Mouse (Mus musculus) forebrain, postnatal 0 days (tissue): Measurements from ENCODE around the gene Fam71e1. TPM values are rescaled to one million over a fixed set of nuclear protein-coding genes. Genes with fewer than 3 reads are reported as not detected.

Experiments used
- ATAC-seq: fragments of 200-750 bp; cut with Nextera tagmentation; 2 replicates; pipeline ENCODE4 v1.8.0; 2017; ENCODE audit warnings: mild to moderate bottlenecking, moderate library complexity
- DNase-seq: peaks from one replicate; pipeline ENCODE4 v3.0.0-alpha.2; 2015
- H3K27ac ChIP-seq: fragments of 300-500 bp; sonication (generic); 2 replicates; pipeline ENCODE4 v1.5.1; 2014; ENCODE audit warnings: low read depth, mild to moderate bottlenecking, antibody characterized with exemption, low read length, moderate library complexity, mixed read lengths
- H3K27me3 ChIP-seq: fragments of 300-500 bp; sonication (generic); 2 replicates; pipeline ENCODE4 v1.6.1; 2014; ENCODE audit warnings: mild to moderate bottlenecking, low read length, mixed read lengths; ENCODE audit not compliant: insufficient read depth
- H3K36me3 ChIP-seq: fragments of 300-500 bp; sonication (generic); 2 replicates; pipeline ENCODE4 v1.6.1; 2014; ENCODE audit warnings: mild to moderate bottlenecking, moderate library complexity; ENCODE audit not compliant: insufficient read depth
- H3K4me1 ChIP-seq: fragments of 300-500 bp; sonication (generic); 2 replicates; pipeline ENCODE4 v1.6.1; 2014; ENCODE audit warnings: antibody characterized with exemption; ENCODE audit not compliant: insufficient read depth
- H3K4me2 ChIP-seq: fragments of 300-500 bp; sonication (generic); 2 replicates; pipeline ENCODE4 v1.6.1; 2014; ENCODE audit warnings: low read depth, mild to moderate bottlenecking, moderate library complexity
- H3K4me3 ChIP-seq: fragments of 300-500 bp; sonication (generic); 2 replicates; pipeline ENCODE4 v1.5.1; 2014; ENCODE audit warnings: low read depth, low read length, mixed read lengths
- H3K9ac ChIP-seq: fragments of 300-500 bp; sonication (generic); 2 replicates; pipeline ENCODE4 v1.6.1; 2014; ENCODE audit warnings: mild to moderate bottlenecking
- H3K9me3 ChIP-seq: fragments of 300-500 bp; sonication (generic); 2 replicates; pipeline ENCODE4 v1.6.1; 2016; ENCODE audit warnings: low read length
- CTCF ChIP-seq: sonication (generic); IDR thresholded peaks from 2 replicates; pipeline ENCODE4 v1.5.1; 2016; ENCODE audit warnings: antibody characterized with exemption, control low read depth, low read depth
- WGBS: fragments of 180-500 bp; shearing (Covaris S2); extraction: QIAGEN DNeasy Blood & Tissue Kit; methylation state at CpG from one replicate; pipeline ENCODE4 v1.1.7; 2014; 5-methylcytosine and 5-hydroxymethylcytosine counted together
- polyA plus RNA-seq: library from polyadenylated mRNA; unstranded; fragments of >200 nt; fragmentation: Nextera tagmentation; extraction: Ambion mirVana; gene quantifications from 2 replicates; pipeline ENCODE4 v1.2.1, GENCODE M21; 2015
- total RNA-seq: library from RNA; depleted of rRNA; stranded (reverse); fragments of >200 nt; gene quantifications from 2 replicates; pipeline ENCODE4 v1.2.3, GENCODE M21; 2014

Fam71e1 gene
- total and polyA plus RNA-seq, 2 experiments from 2014 or later, result 21.1 to 27.2 TPM

GRCm38 (mm10) chr7:44492166-44492826 is 4.1 kb upstream of the Fam71e1 start:
- no peaks in the 10 kb centered on the region for H3K9me3 ChIP-seq
- H3K9ac ChIP-seq, result no peak overlapping the region
- H3K4me1 ChIP-seq, result peaks cover 13% of the 10 kb centered on the region
- no peak for TF ChIP-seq CTCF
- no peak overlapping the region for H3K4me2 ChIP-seq
- H3K36me3 ChIP-seq, result peaks cover 45% of the 10 kb centered on the region
- H3K27ac ChIP-seq, result no peak overlapping the region
- WGBS, result 94% methylated on average over 21 of the region's 21 CpGs
- no peak overlapping the region for H3K4me3 ChIP-seq
- no peaks in the 10 kb centered on the region for H3K27me3 ChIP-seq
- DNase-seq (no peak), ATAC-seq (no peak)

- Histone ChIP-seq H3K9ac (0 out of 2 replicates have a peak overlapping the region, but pooled peaks have one; percentile 98), H3K4me1 (peaks cover 17% of the 10 kb centered on the region), H3K27ac (no peak overlapping the region), H3K4me2 (no peak overlapping the region), H3K36me3 (peaks cover 36% of the 10 kb centered on the region), H3K9me3 (no peaks in the 10 kb centered on the region), H3K27me3 (no peaks in the 10 kb centered on the region), H3K4me3 (no peak overlapping the region)
- TF ChIP-seq CTCF, result no peak
- DNase-seq (no peak), ATAC-seq (no peak)
- 93% methylated on average over 12 of the region's 12 CpGs for WGBS
Observed at GRCm38 (mm10) chr7:44494681-44495080, 1.7 kb upstream of the Fam71e1 start.

- H3K9ac ChIP-seq, result peak overlapping the region; percentile 98
Observed at GRCm38 (mm10) chr7:44495086-44495485, 1.3 kb upstream of the Fam71e1 start.

GRCm38 (mm10) chr7:44496771-44497109 is 359 bp downstream of the Fam71e1 start:
- no peaks in the 10 kb centered on the region for H3K27me3 ChIP-seq
- no peak for ATAC-seq
- peak overlapping the region; percentile 99 for H3K27ac ChIP-seq
- peak overlapping the region; percentile 70 for H3K4me2 ChIP-seq
- H3K9ac ChIP-seq, result peak overlapping the region; percentile 98
- H3K4me3 ChIP-seq, result peak overlapping the region; percentile 88
- peaks cover 17% of the 10 kb centered on the region for H3K4me1 ChIP-seq
- H3K36me3 ChIP-seq, result peaks cover 16% of the 10 kb centered on the region
- no peaks in the 10 kb centered on the region for H3K9me3 ChIP-seq
- no peak for DNase-seq
- TF ChIP-seq CTCF, result peak; percentile 30
- under 1% methylated on average over 26 of the region's 26 CpGs for WGBS

More at GRCm38 (mm10) chr7:44495086-44495485, 1.3 kb upstream of the Fam71e1 start:
- DNase-seq, result no peak
- Histone ChIP-seq H3K27ac (no peak overlapping the region), H3K9me3 (no peaks in the 10 kb centered on the region), H3K27me3 (no peaks in the 10 kb centered on the region), H3K4me3 (peak overlapping the region; percentile 88), H3K4me2 (peak overlapping the region; percentile 70), H3K36me3 (peaks cover 32% of the 10 kb centered on the region), H3K4me1 (peaks cover 17% of the 10 kb centered on the region)
- ATAC-seq, result no peak
- WGBS, result 67% methylated on average over 7 of the region's 7 CpGs
- TF ChIP-seq CTCF, result no peak

GRCm38 (mm10) chr7:44497361-44498055 is 1.1 kb downstream of the Fam71e1 start:
- Histone ChIP-seq H3K36me3 (peaks cover 9% of the 10 kb centered on the region), H3K9me3 (no peaks in the 10 kb centered on the region), H3K27me3 (no peaks in the 10 kb centered on the region), H3K27ac (peak overlapping the region; percentile 99), H3K4me1 (peaks cover 17% of the 10 kb centered on the region), H3K4me3 (peak overlapping the region; percentile 88), H3K4me2 (peak overlapping the region; percentile 70), H3K9ac (peak overlapping the region; percentile 98)
- DNase-seq (no peak), ATAC-seq (no peak)
- WGBS, result 83% methylated on average over 10 of the region's 10 CpGs
- no peak for TF ChIP-seq CTCF

GRCm38 (mm10) chr7:44498922-44499321 is 2.5 kb downstream of the Fam71e1 start:
- no peak for ATAC-seq
- TF ChIP-seq CTCF, result no peak
- no peak overlapping the region for H3K9ac ChIP-seq

GRCm38 (mm10) chr7:44500046-44500445 is 3.7 kb downstream of the Fam71e1 start:
- no peak for ATAC-seq
- no peak for DNase-seq
- Histone ChIP-seq H3K4me3 (no peak overlapping the region), H3K9me3 (no peaks in the 10 kb centered on the region), H3K4me1 (peaks cover 13% of the 10 kb centered on the region), H3K27ac (no peak overlapping the region), H3K36me3 (no peaks in the 10 kb centered on the region; the same call in 1 of the 2 replicates), H3K4me2 (no peak overlapping the region), H3K9ac (no peak overlapping the region), H3K27me3 (no peaks in the 10 kb centered on the region)
- TF ChIP-seq CTCF, result no peak
- 69% methylated on average over 20 of the region's 20 CpGs for WGBS

More at GRCm38 (mm10) chr7:44498922-44499321, 2.5 kb downstream of the Fam71e1 start:
- Histone ChIP-seq H3K36me3 (no peaks in the 10 kb centered on the region; the same call in 1 of the 2 replicates), H3K4me1 (peaks cover 17% of the 10 kb centered on the region), H3K27ac (no peak overlapping the region), H3K4me2 (no peak overlapping the region), H3K4me3 (no peak overlapping the region), H3K27me3 (no peaks in the 10 kb centered on the region), H3K9me3 (no peaks in the 10 kb centered on the region)
- WGBS, result 83% methylated on average over 1 of the region's 1 CpGs
- no peak for DNase-seq
